Comparison of ENCODE assay signal across 14 mouse cellular contexts in the genomic region with DNA sequence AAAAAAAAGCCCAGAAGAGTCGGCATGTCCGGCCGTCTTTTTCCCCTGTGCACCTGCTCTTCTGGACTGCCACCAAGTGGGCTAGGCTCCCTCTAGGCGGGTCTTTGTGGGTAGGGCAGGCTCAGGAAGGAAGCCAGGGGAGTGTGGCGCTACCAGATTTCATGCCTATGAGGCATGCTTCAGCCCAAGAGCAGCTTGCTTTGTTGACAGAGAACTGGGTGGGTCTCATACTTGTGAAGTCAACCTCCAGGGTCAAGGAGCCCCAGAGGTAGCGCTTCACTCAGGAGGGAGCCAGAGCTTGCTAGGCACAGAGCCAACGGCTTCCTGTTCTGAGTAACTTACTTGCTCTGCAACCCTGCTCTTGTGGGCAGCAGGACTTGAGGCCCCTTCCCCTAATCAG. TPM values are rescaled to one million over a fixed set of nuclear protein-coding genes. Genes with fewer than 3 reads are reported as not detected.
DNase-seq lines count a peak whose midpoint lies in the region; ATAC-seq and TF ChIP-seq lines count a peak whose summit lies in the region.
"Had no signal": no experiment of that assay in that cellular context is flagged by ENCODE, and none has a peak within 500 bp of the region (broad histone marks: within the 10 kb centered on the region; RNA-seq: fewer than 3 reads in every experiment).

No protein-coding gene starts in this region.

- ATAC-seq in heart, embryonic 11.5 days (replicated peaks; ENCODE audit: insufficient number of reproducible peaks, low FRiP score, low TSS enrichment): no peak
- peak; percentile 50 for ATAC-seq in lung, postnatal 0 days
- ATAC-seq: CD4-positive, CD25-positive, alpha-beta regulatory T cell, adult 4 months; midbrain, embryonic 16.5 days had no signal

- no peak overlapping the region for H3K27ac ChIP-seq in heart, embryonic 11.5 days (ENCODE audit: low read depth, low read length)
- no peak overlapping the region for H3K27ac ChIP-seq in MEL (ENCODE audit: control insufficient read depth, low read depth, low read length)
- peak overlapping the region; percentile 68 for H3K27ac ChIP-seq in lung, postnatal 0 days (ENCODE audit: low read length)
- H3K27ac ChIP-seq: liver, embryonic 13.5 days had no signal

- H3K9me3 ChIP-seq in heart, embryonic 11.5 days (replicated peaks; ENCODE audit: control insufficient read depth, low read length): no peaks in the 10 kb centered on the region
- H3K9me3 ChIP-seq in MEL (replicated peaks; ENCODE audit: insufficient read depth, low read length): no peaks in the 10 kb centered on the region
- no peaks in the 10 kb centered on the region for H3K9me3 ChIP-seq in lung, postnatal 0 days (ENCODE audit: low read length)
- H3K9me3 ChIP-seq: liver, embryonic 13.5 days had no signal

- no peaks in the 10 kb centered on the region for H3K27me3 ChIP-seq in heart, embryonic 11.5 days (ENCODE audit: control insufficient read depth, insufficient read depth, low read length)
- H3K27me3 ChIP-seq in MEL (ENCODE audit: control insufficient read depth in 1 of 2, insufficient read depth in 2 of 2, low read length in 2 of 2): no peaks in the 10 kb centered on the region
- H3K27me3 ChIP-seq in lung, postnatal 0 days (replicated peaks; ENCODE audit: insufficient read depth, low read length): no peaks in the 10 kb centered on the region

- no peak overlapping the region; the same call in 1 of the 2 replicates for H3K4me2 ChIP-seq in heart, embryonic 11.5 days
- no peak overlapping the region for H3K4me2 ChIP-seq in lung, postnatal 0 days (replicated peaks; ENCODE audit: low read depth, low read length)
- H3K4me2 ChIP-seq: liver, embryonic 13.5 days had no signal

- 65% methylated on average over 7 of the region's 7 CpGs for WGBS in heart, embryonic 11.5 days (ENCODE audit: insufficient replicate concordance)
- WGBS in lung, postnatal 0 days: 17% methylated on average over 7 of the region's 7 CpGs

- DNase-seq in heart, adult 18-20 months: peak; percentile 63 to 82
- peak; percentile 62 for DNase-seq in MEL (ENCODE audit: low read depth, low spot score)
- peak; percentile 51 for DNase-seq in heart, postnatal 25 days (ENCODE audit: low spot score)
- DNase-seq in lung, postnatal 0 days (ENCODE audit: low spot score): peak; percentile 96
- no peak for DNase-seq in spleen, adult 12 weeks (ENCODE audit: low spot score)
- no peak for DNase-seq in left cerebral cortex, postnatal 4 days
- DNase-seq in thymus, postnatal 36 days: no peak
- DNase-seq: cerebellum, postnatal 14 days; liver, embryonic 13.5 days had no signal

- TF ChIP-seq EP300 in MEL (IDR thresholded peaks at IDR 0.05; ENCODE audit: low read depth in 1 of 2, low read length in 2 of 2): no peak
- peak; percentile 94 for TF ChIP-seq EP300 in lung, postnatal 0 days (IDR thresholded peaks at IDR 0.05)

- H3K9ac ChIP-seq in heart, embryonic 11.5 days (ENCODE audit: low read depth, low read length): no peak overlapping the region
- H3K9ac ChIP-seq in MEL (ENCODE audit: control insufficient read depth, low read depth, low read length, poor library complexity, severe bottlenecking): no peak overlapping the region
- no peak overlapping the region for H3K9ac ChIP-seq in lung, postnatal 0 days (replicated peaks; ENCODE audit: low read depth)
- H3K9ac ChIP-seq: liver, embryonic 13.5 days had no signal

- no peak for TF ChIP-seq RAD21 in MEL (IDR thresholded peaks at IDR 0.05; ENCODE audit: low read depth, low read length)

- H3K4me1 ChIP-seq in heart, embryonic 11.5 days (ENCODE audit: control insufficient read depth, insufficient read depth, low read length): peaks cover 33% of the 10 kb centered on the region
- H3K4me1 ChIP-seq in MEL (ENCODE audit: control insufficient read depth in 1 of 2, insufficient read depth in 2 of 2, low read length in 2 of 2): peaks cover 9 to 23% of the 10 kb centered on the region in 2 experiments; a peak in 3 of 4 replicates
- peaks cover 24% of the 10 kb centered on the region; the same call in 1 of the 2 replicates for H3K4me1 ChIP-seq in lung, postnatal 0 days (ENCODE audit: insufficient read depth, low read depth, low read length)

- no peak for TF ChIP-seq CTCF in MEL (IDR thresholded peaks at IDR 0.05 in 2 of 3, conservative IDR thresholded peaks at IDR 0.05 in 1 of 3; ENCODE audit: control insufficient read depth in 1 of 3, insufficient read depth in 1 of 3, low read depth in 2 of 3, low read length in 3 of 3, poor library complexity in 1 of 3, severe bottlenecking in 1 of 3)
- TF ChIP-seq CTCF in lung, postnatal 0 days (IDR thresholded peaks at IDR 0.05): peak; percentile 58

- H3K36me3 ChIP-seq in heart, embryonic 11.5 days (ENCODE audit: control insufficient read depth, insufficient read depth, low read length): 0 out of 2 replicates have a peak, but pooled peaks cover 4% of the 10 kb centered on the region
- H3K36me3 ChIP-seq in MEL (ENCODE audit: control insufficient read depth in 1 of 2, insufficient read depth in 2 of 2, low read length in 2 of 2): peaks cover 0 to 11% of the 10 kb centered on the region in 2 experiments; a peak in 2 of 4 replicates
- peaks cover 8% of the 10 kb centered on the region for H3K36me3 ChIP-seq in lung, postnatal 0 days (ENCODE audit: insufficient read depth, low read length)
- H3K36me3 ChIP-seq: liver, embryonic 13.5 days had no signal

- intact Hi-C loops in heart, postnatal 25 days (cut with DNase I): loop anchor here (5.0 kb wide), 1 partner anchor 114 kb away; no protein-coding TSS in a partner anchor
- intact Hi-C loops in left cerebral cortex, postnatal 4 days (cut with DNase I): loop anchor here (5.0 kb wide), 1 partner anchor 34 kb away; no protein-coding TSS in a partner anchor

- TF ChIP-seq POLR2A in MEL (IDR thresholded peaks at IDR 0.05; ENCODE audit: control insufficient read depth in 1 of 2, insufficient read depth in 1 of 2, low read depth in 1 of 2, low read length in 2 of 2, poor library complexity in 1 of 2): no peak

- H3K4me3 ChIP-seq in heart, embryonic 11.5 days (ENCODE audit: low read depth, low read length): no peak overlapping the region
- H3K4me3 ChIP-seq in MEL (ENCODE audit: control insufficient read depth in 1 of 2, insufficient read depth in 1 of 2, low read depth in 2 of 2, low read length in 2 of 2): no peak overlapping the region
- no peak overlapping the region for H3K4me3 ChIP-seq in lung, postnatal 0 days (ENCODE audit: low read depth, low read length)
- H3K4me3 ChIP-seq: liver, embryonic 13.5 days had no signal

- no peaks in the 10 kb centered on the region for H3K79me2 ChIP-seq in MEL (ENCODE audit: control insufficient read depth, insufficient read depth, low read length, poor library complexity)

TF ChIP-seq in MEL, 35 proteins besides CTCF, POLR2A, EP300 and RAD21 (continues in another document):
- TF ChIP-seq MXI1 (IDR thresholded peaks at IDR 0.05; ENCODE audit: low read depth, low read length): 0 out of 2 replicates have a peak, but pooled peaks have one; percentile 21

RNA-seq across cellular contexts. Expression of a gene that starts 3.3 kb away (rescaled TPM):
- 10 to 100 TPM; 28.5 to 30.0 TPM for total RNA-seq in heart, adult 18-20 months (2021)
- polyA plus RNA-seq in heart, embryonic 11.5 days (2014; fragmentation: Nextera tagmentation; extraction: Ambion mirVana): 87.0 and 100 TPM in 2 replicates
- total RNA-seq in MEL (2012; rRNA removed): 6.9 TPM in 2 replicates
- polyA plus RNA-seq in MEL (2012; ENCODE audit: insufficient read depth in 1 of 2, insufficient read length in 2 of 2, low read depth in 1 of 2, low replicate concordance in 2 of 2, missing spikeins in 1 of 2): 10 to 100 TPM in 1 of 2 experiments, not detected in 1; 25.6 TPM
- total RNA-seq in heart, postnatal 25 days (2021): 10 to 100 TPM; 31.1 to 31.9 TPM
- 113 and 116 TPM in 2 replicates for polyA plus RNA-seq in lung, postnatal 0 days (2015; fragmentation: Nextera tagmentation; extraction: Ambion mirVana)
- 10 to 100 TPM; 35.7 to 36.4 TPM for total RNA-seq in left cerebral cortex, postnatal 4 days (2021)

RNA-seq across cellular contexts. Expression of a gene that starts 17.2 kb away (rescaled TPM):
- total RNA-seq in heart, adult 18-20 months (2021): 100 to 1,000 TPM; 192 to 199 TPM
- polyA plus RNA-seq in heart, embryonic 11.5 days (2014; fragmentation: Nextera tagmentation; extraction: Ambion mirVana): 163 and 173 TPM in 2 replicates
- 2.6 and 3.2 TPM in 2 replicates for total RNA-seq in MEL (2012; rRNA removed)
- 1 to 10 TPM in 1 of 2 experiments, not detected in 1; 8.1 TPM for polyA plus RNA-seq in MEL (2012; ENCODE audit: insufficient read depth in 1 of 2, insufficient read length in 2 of 2, low read depth in 1 of 2, low replicate concordance in 2 of 2, missing spikeins in 1 of 2)
- 100 to 1,000 TPM; 220 to 229 TPM for total RNA-seq in heart, postnatal 25 days (2021)
- 477 and 507 TPM in 2 replicates for polyA plus RNA-seq in lung, postnatal 0 days (2015; fragmentation: Nextera tagmentation; extraction: Ambion mirVana)
- total RNA-seq in left cerebral cortex, postnatal 4 days (2021): 1 to 10 TPM; 6.8 to 7.4 TPM

RNA-seq across cellular contexts. Expression of a gene that starts 38.3 kb away (rescaled TPM):
- 100 to 1,000 TPM in 1 of 2 experiments, 10 to 100 TPM in 1; 98.9 to 110 TPM for total RNA-seq in heart, adult 18-20 months (2021)
- polyA plus RNA-seq in heart, embryonic 11.5 days (2014; fragmentation: Nextera tagmentation; extraction: Ambion mirVana): 142 and 154 TPM in 2 replicates
- 288 and 294 TPM in 2 replicates for total RNA-seq in MEL (2012; rRNA removed)
- 100 to 1,000 TPM in 1 of 2 experiments, not detected in 1; 403 TPM for polyA plus RNA-seq in MEL (2012; ENCODE audit: insufficient read depth in 1 of 2, insufficient read length in 2 of 2, low read depth in 1 of 2, low replicate concordance in 2 of 2, missing spikeins in 1 of 2)
- total RNA-seq in heart, postnatal 25 days (2021): 100 to 1,000 TPM; 112 to 113 TPM
- polyA plus RNA-seq in lung, postnatal 0 days (2015; fragmentation: Nextera tagmentation; extraction: Ambion mirVana): 60.8 and 62.4 TPM in 2 replicates
- total RNA-seq in left cerebral cortex, postnatal 4 days (2021): 100 to 1,000 TPM in 1 of 2 experiments, 10 to 100 TPM in 1; 95.8 to 104 TPM

RNA-seq across cellular contexts. Expression of a gene that starts 43.0 kb away (rescaled TPM):
- total RNA-seq in heart, adult 18-20 months (2021): under 1 TPM; 0.35 to 0.75 TPM
- polyA plus RNA-seq in heart, embryonic 11.5 days (2014; fragmentation: Nextera tagmentation; extraction: Ambion mirVana): 0.20 and 0.24 TPM in 2 replicates
- not detected in 2 replicates for total RNA-seq in MEL (2012; rRNA removed)
- not detected for polyA plus RNA-seq in MEL (2012; ENCODE audit: insufficient read depth in 1 of 2, insufficient read length in 2 of 2, low read depth in 1 of 2, low replicate concordance in 2 of 2, missing spikeins in 1 of 2)
- total RNA-seq in heart, postnatal 25 days (2021): under 1 TPM in 1 of 2 experiments, not detected in 1; 0.73 TPM
- polyA plus RNA-seq in lung, postnatal 0 days (2015; fragmentation: Nextera tagmentation; extraction: Ambion mirVana): 18.4 and 23.9 TPM in 2 replicates
- total RNA-seq in left cerebral cortex, postnatal 4 days (2021): under 1 TPM in 1 of 2 experiments, not detected in 1; 0.93 TPM
- total RNA-seq: left cerebral cortex, adult 18-20 months had no signal
- polyA plus RNA-seq: CD4-positive, CD25-positive, alpha-beta regulatory T cell, adult 4 months; testis, adult 2 months had no signal

RNA-seq across cellular contexts. Expression of a gene that starts 54.6 kb away (rescaled TPM):
- 100 to 1,000 TPM; 270 to 319 TPM for total RNA-seq in heart, adult 18-20 months (2021)
- polyA plus RNA-seq in heart, embryonic 11.5 days (2014; fragmentation: Nextera tagmentation; extraction: Ambion mirVana): 357 and 371 TPM in 2 replicates
- 22.6 and 33.3 TPM in 2 replicates for total RNA-seq in MEL (2012; rRNA removed)
- polyA plus RNA-seq in MEL (2012; ENCODE audit: insufficient read depth in 1 of 2, insufficient read length in 2 of 2, low read depth in 1 of 2, low replicate concordance in 2 of 2, missing spikeins in 1 of 2): 10 to 100 TPM in 1 of 2 experiments, not detected in 1; 61.4 TPM
- 100 to 1,000 TPM; 309 to 319 TPM for total RNA-seq in heart, postnatal 25 days (2021)
- polyA plus RNA-seq in lung, postnatal 0 days (2015; fragmentation: Nextera tagmentation; extraction: Ambion mirVana): 768 and 1,006 TPM in 2 replicates
- total RNA-seq in left cerebral cortex, postnatal 4 days (2021): 100 to 1,000 TPM; 576 to 662 TPM

Comparison
In these comparisons a context has a peak if more than half of its experiments do, and no peak if none do; other contexts are left out.
1. DNase-seq: peak in heart, adult 18-20 months (2 of 2), MEL (single experiment), heart, postnatal 25 days (single experiment) and lung, postnatal 0 days (single experiment); none in spleen, adult 12 weeks (single experiment), left cerebral cortex, postnatal 4 days (single experiment) and thymus, postnatal 36 days (0 of 2).
2. RNA of a gene that starts 17.2 kb away (total RNA-seq): 220 to 229 TPM in heart, postnatal 25 days and 192 to 199 TPM in heart, adult 18-20 months; 6.8 to 7.4 TPM in left cerebral cortex, postnatal 4 days and 2.6 to 3.2 TPM in MEL; every median in the first group is over 10 times any median in the second.